Mouse (Mus musculus) thymus, adult 2 months (tissue): ENCODE data around the gene Mettl7a2.
"Not testable (repeated sequence)": the region's sequence is repeated elsewhere in the genome, so short reads cannot be mapped to it uniquely, and the experiment has no call there.

Experiments
- CTCF ChIP-seq: fragments of 200-500 bp; IDR thresholded peaks from 2 replicates; pipeline ENCODE4 v1.5.1; 2012; ENCODE audit warnings: mild to moderate bottlenecking, control low read depth, low read length, moderate library complexity, borderline replicate concordance; ENCODE audit not compliant: control insufficient read depth, poor library complexity, insufficient read depth; ENCODE audit errors: extremely low read depth
- POLR2A ChIP-seq: fragments of 200-500 bp; IDR thresholded peaks from 2 replicates; pipeline ENCODE4 v1.6.1; 2012; ENCODE audit warnings: mild to moderate bottlenecking, low read length, control low read depth, moderate library complexity; ENCODE audit not compliant: control insufficient read depth, poor library complexity, insufficient read depth; ENCODE audit errors: extremely low read depth

DNA sequence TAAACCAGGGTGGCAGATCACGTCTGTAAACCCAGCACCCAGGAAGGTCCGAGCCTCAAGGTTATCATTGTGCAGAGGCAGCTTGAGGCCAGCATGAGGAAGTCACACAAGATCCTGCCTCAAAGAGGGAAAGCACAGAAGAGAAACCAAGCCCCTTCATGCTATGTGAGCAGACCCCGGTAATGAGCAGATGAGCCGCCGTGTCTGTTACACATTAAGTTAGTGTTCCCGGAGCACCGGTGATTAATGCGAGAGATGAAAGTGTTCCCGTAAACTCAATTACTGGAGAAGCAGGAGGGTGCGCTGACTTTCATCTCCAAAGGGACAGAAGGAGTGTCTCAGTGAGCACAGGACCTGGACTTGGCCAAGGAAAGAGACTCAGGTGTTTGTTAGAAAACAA, 23.7 kb upstream of the Mettl7a2 start:
- not testable (repeated sequence) for TF ChIP-seq POLR2A, CTCF
